Mouse (Mus musculus) mouse trophoblast stem cell (cell line): ENCODE measurements around the gene Osgepl1.
"Not testable (repeated sequence)": the region's sequence is repeated elsewhere in the genome, so short reads cannot be mapped to it uniquely, and the experiment has no call there.

ENCODE experiments used
- in situ Hi-C, 2 experiments: fragments of 300-500 bp; cut with MseI, MboI; formaldehyde crosslinking; loops; 2 replicates in 1 of 2; 3 replicates in 1 of 2; pipeline ENCODE4 v1.15.1; 2025

The Osgepl1 gene

GRCm38 (mm10) chr1:53312989-53313967 is at the start of gene Osgepl1:
Gene Osgepl1, plus strand, starts transcription at chr1:53313624.
- in situ Hi-C loops, result no loop called here

- in situ Hi-C loops, result not testable (repeated sequence)
Observed at GRCm38 (mm10) chr1:53264958-53265612, 48.3 kb upstream of the Osgepl1 start.

- in situ Hi-C loops, result no loop called here
Observed at GRCm38 (mm10) chr1:53269901-53270300, 43.5 kb upstream of the Osgepl1 start.

- in situ Hi-C loops, result no loop called here
Observed at GRCm38 (mm10) chr1:53272646-53273045, 40.8 kb upstream of the Osgepl1 start.

- in situ Hi-C loops, result no loop called here
Observed at GRCm38 (mm10) chr1:53291197-53291596, 22.2 kb upstream of the Osgepl1 start.

- in situ Hi-C loops, result no loop called here
Observed at GRCm38 (mm10) chr1:53296581-53297383, 16.6 kb upstream of the Osgepl1 start, which contains the start of the genes Pms1, Ormdl1 and Gm28778. Gene Pms1, minus strand, starts transcription at chr1:53297018. Gene Ormdl1, plus strand, starts transcription at chr1:53297095. Gene Gm28778, plus strand, starts transcription at chr1:53297111.

- in situ Hi-C loops, result no loop called here
Observed at GRCm38 (mm10) chr1:53300506-53300905, 12.9 kb upstream of the Osgepl1 start.

GRCm38 (mm10) chr1:53321662-53322344 is 8.4 kb downstream of the Osgepl1 start:
- in situ Hi-C loops, result no loop called here

- in situ Hi-C loops, result no loop called here
Observed at GRCm38 (mm10) chr1:53323254-53323653, 9.8 kb downstream of the Osgepl1 start.

- in situ Hi-C loops, result no loop called here
Observed at GRCm38 (mm10) chr1:53324277-53324676, 10.9 kb downstream of the Osgepl1 start.

- in situ Hi-C loops, result loop anchor here in 1 of 2 experiments (25.0 kb wide), 1 partner anchor 263 kb away; the partner anchor contains the start of gene Mstn
Observed at GRCm38 (mm10) chr1:53324827-53325494, 11.5 kb downstream of the Osgepl1 start.

- in situ Hi-C loops, result loop anchor here in 1 of 2 experiments (25.0 kb wide), 1 partner anchor 271 kb away; the partner anchor contains the start of gene Mstn
Observed at GRCm38 (mm10) chr1:53333527-53333926, 20.1 kb downstream of the Osgepl1 start.

GRCm38 (mm10) chr1:53335465-53335864 is 22.0 kb downstream of the Osgepl1 start:
- in situ Hi-C loops, result loop anchor here in 1 of 2 experiments (25.0 kb wide), 1 partner anchor 273 kb away; the partner anchor contains the start of gene Mstn

- in situ Hi-C loops, result loop anchor here in 1 of 2 experiments (25.0 kb wide), 1 partner anchor 275 kb away; the partner anchor contains the start of gene Mstn
Observed at GRCm38 (mm10) chr1:53337403-53337802, 24.0 kb downstream of the Osgepl1 start.

GRCm38 (mm10) chr1:53341071-53341470 is 27.6 kb downstream of the Osgepl1 start:
- in situ Hi-C loops, result loop anchor here in 1 of 2 experiments (25.0 kb wide), 1 partner anchor 279 kb away; the partner anchor contains the start of gene Mstn

GRCm38 (mm10) chr1:53352327-53353261 is 39.2 kb downstream of the Osgepl1 start, which contains the start of the genes Asdurf, Gm28551 and Asnsd1:
Gene Asdurf, minus strand, starts transcription at chr1:53352619.
Gene Gm28551, minus strand, starts transcription at chr1:53352667.
Gene Asnsd1, minus strand, starts transcription at chr1:53352752.
- in situ Hi-C loops, result no loop called here

- in situ Hi-C loops, result no loop called here
Observed at GRCm38 (mm10) chr1:53358988-53359387, 45.6 kb downstream of the Osgepl1 start.
